Mouse (Mus musculus) cerebellum, adult 2 months (tissue): ENCODE measurements around the gene Cchcr1.

ENCODE experiments used
- CTCF ChIP-seq: fragments of 200-500 bp; IDR thresholded peaks from 2 replicates; pipeline ENCODE4 v1.5.1; 2011; ENCODE audit warnings: low read depth, mild to moderate bottlenecking, control low read depth, low read length, moderate library complexity, borderline replicate concordance; ENCODE audit not compliant: insufficient read depth
- POLR2A ChIP-seq: fragments of 200-500 bp; IDR thresholded peaks from 2 replicates; pipeline ENCODE4 v1.6.1; 2011; ENCODE audit warnings: low read length, control low read depth, borderline replicate concordance; ENCODE audit not compliant: insufficient read depth

GRCm38 (mm10) chr17:35488041-35488440, 28.9 kb upstream of the Cchcr1 start:
- no peak for TF ChIP-seq CTCF
- no peak for TF ChIP-seq POLR2A
